16 mouse cellular contexts compared by ENCODE assay signal in genomic region chr16:51741875-51742274, GRCm38 (mm10).
"Had no signal": no experiment of that assay in that cellular context is flagged by ENCODE, and none has a peak within 500 bp of the region (broad histone marks: within the 10 kb centered on the region; RNA-seq: fewer than 3 reads in every experiment).

No protein-coding gene starts in this region.

- H3K27me3 ChIP-seq: neural tube, embryonic 12.5 days; neural tube, embryonic 13.5 days; neural tube, embryonic 15.5 days; stomach, embryonic 15.5 days had no signal

- H3K9me3 ChIP-seq: neural tube, embryonic 12.5 days; neural tube, embryonic 13.5 days; neural tube, embryonic 15.5 days; stomach, embryonic 15.5 days had no signal

- H3K4me2 ChIP-seq: neural tube, embryonic 12.5 days; neural tube, embryonic 13.5 days; neural tube, embryonic 15.5 days; stomach, embryonic 15.5 days had no signal

- H3K27ac ChIP-seq: neural tube, embryonic 12.5 days; neural tube, embryonic 13.5 days; neural tube, embryonic 15.5 days; stomach, embryonic 15.5 days; stomach, postnatal 0 days had no signal

- H3K4me1 ChIP-seq: neural tube, embryonic 12.5 days; neural tube, embryonic 13.5 days; neural tube, embryonic 15.5 days; stomach, embryonic 15.5 days had no signal

- H3K4me3 ChIP-seq: neural tube, embryonic 12.5 days; neural tube, embryonic 13.5 days; neural tube, embryonic 15.5 days; stomach, embryonic 15.5 days had no signal

- DNase-seq: retina, postnatal 1 day; right cerebral cortex, adult 18-20 months; right cerebral cortex, postnatal 14 days; right cerebral cortex, postnatal 25 days; right cerebral cortex, postnatal 4 days; spleen, adult 18-20 months; thymus, adult 18-20 months; thymus, adult 2 months; thymus, postnatal 25 days; thymus, postnatal 36 days; thymus, postnatal 4 days had no signal

- H3K9ac ChIP-seq: neural tube, embryonic 12.5 days; neural tube, embryonic 13.5 days; neural tube, embryonic 15.5 days; stomach, embryonic 15.5 days had no signal

- H3K36me3 ChIP-seq: neural tube, embryonic 12.5 days; neural tube, embryonic 13.5 days; neural tube, embryonic 15.5 days; stomach, embryonic 15.5 days had no signal
